Mouse (Mus musculus) testis, adult 2 months (tissue): ENCODE results near the gene Hacd1.

Experiments
- CTCF ChIP-seq: fragments of 200-500 bp; IDR thresholded peaks from 2 replicates; pipeline ENCODE4 v1.5.1; 2012; ENCODE audit warnings: low read depth, mild to moderate bottlenecking, inconsistent platforms, low read length, moderate library complexity; ENCODE audit not compliant: control insufficient read depth, insufficient read depth, insufficient replicate concordance
- POLR2A ChIP-seq: fragments of 200-500 bp; IDR thresholded peaks from 2 replicates; pipeline ENCODE4 v1.6.1; 2012; ENCODE audit warnings: low read depth, mild to moderate bottlenecking, inconsistent platforms, low read length, moderate library complexity; ENCODE audit not compliant: control insufficient read depth

GRCm38 (mm10) chr2:13888568-13888967, 167.4 kb downstream of the Hacd1 start:
- TF ChIP-seq POLR2A (no peak), CTCF (no peak)
